Mouse (Mus musculus) myocyte (in vitro differentiated cells): ENCODE results near the gene Bhlhe23. TPM values are rescaled to one million over a fixed set of nuclear protein-coding genes. Genes with fewer than 3 reads are reported as not detected.
A peak's percentile ranks its signal among the peaks of the same experiment; 100 is the strongest.

Experiments used
- H3K27me3 ChIP-seq: one replicate; pipeline ENCODE4 v1.6.1; 2011; ENCODE audit not compliant: control insufficient read depth, insufficient read depth, insufficient read length
- H3K36me3 ChIP-seq: one replicate; pipeline ENCODE4 v1.6.1; 2011; ENCODE audit not compliant: control insufficient read depth, insufficient read depth
- H3K4me2 ChIP-seq: one replicate; pipeline ENCODE4 v1.6.1; 2011; ENCODE audit warnings: low read depth, control low read depth
- H3K4me3 ChIP-seq: one replicate; pipeline ENCODE4 v1.5.1; 2011; ENCODE audit warnings: mild to moderate bottlenecking, control low read depth, moderate library complexity
- H3K79me2 ChIP-seq: one replicate; pipeline ENCODE4 v1.6.1; 2011; ENCODE audit not compliant: control insufficient read depth, insufficient read depth
- H3ac ChIP-seq: one replicate; pipeline ENCODE4 v1.6.1; 2011; ENCODE audit not compliant: control insufficient read depth, insufficient read length
- CEBPB ChIP-seq: IDR thresholded peaks from 2 replicates; pipeline ENCODE4 v1.6.1; 2011; ENCODE audit warnings: mild to moderate bottlenecking, moderate library complexity; ENCODE audit not compliant: poor library complexity, insufficient read depth, severe bottlenecking
- E2F4 ChIP-seq: IDR thresholded peaks from one replicate; pipeline ENCODE4 v1.6.1; 2011; ENCODE audit warnings: mild to moderate bottlenecking, control low read depth, moderate library complexity; ENCODE audit not compliant: insufficient read depth
- MAX ChIP-seq: IDR thresholded peaks from one replicate; pipeline ENCODE4 v1.6.1; 2011; ENCODE audit warnings: low read depth, mild to moderate bottlenecking, control low read depth
- MYOD1 ChIP-seq, 3 experiments: IDR thresholded peaks; one replicate each; pipeline ENCODE4 v1.6.1; 2011; ENCODE audit warnings: control low read depth in 2 of 3, low read depth in 2 of 3, mild to moderate bottlenecking in 2 of 3, moderate library complexity in 1 of 3; ENCODE audit not compliant: insufficient read length in 2 of 3, control insufficient read depth in 1 of 3
- MYOG ChIP-seq, 3 experiments: IDR thresholded peaks; one replicate each; pipeline ENCODE4 v1.6.1; 2011; ENCODE audit warnings: control low read depth in 2 of 3, low read depth in 2 of 3, mild to moderate bottlenecking in 2 of 3; ENCODE audit not compliant: insufficient read length in 2 of 3, control insufficient read depth in 1 of 3, insufficient read depth in 1 of 3
- POLR2A ChIP-seq: IDR thresholded peaks from one replicate; pipeline ENCODE4 v1.6.1; 2011; ENCODE audit warnings: low read depth, mild to moderate bottlenecking, control low read depth, moderate library complexity; ENCODE audit not compliant: insufficient read length
- POLR2AphosphoS2 ChIP-seq: IDR thresholded peaks from one replicate; pipeline ENCODE4 v1.6.1; 2011; ENCODE audit warnings: low read depth, control low read depth; ENCODE audit not compliant: insufficient read length
- REST ChIP-seq: IDR thresholded peaks from one replicate; pipeline ENCODE4 v1.6.1; 2011; ENCODE audit warnings: mild to moderate bottlenecking, control low read depth, moderate library complexity; ENCODE audit not compliant: insufficient read depth, insufficient read length
- SRF ChIP-seq: IDR thresholded peaks from one replicate; pipeline ENCODE4 v1.6.1; 2011; ENCODE audit warnings: low read depth; ENCODE audit not compliant: control insufficient read depth, insufficient read length
- TCF12 ChIP-seq: IDR thresholded peaks from one replicate; pipeline ENCODE4 v1.6.1; 2011; ENCODE audit warnings: mild to moderate bottlenecking, control low read depth; ENCODE audit not compliant: poor library complexity, insufficient read depth, severe bottlenecking
- TCF3 ChIP-seq: IDR thresholded peaks from one replicate; pipeline ENCODE4 v1.6.1; 2011; ENCODE audit warnings: low read depth, control low read depth; ENCODE audit not compliant: insufficient read length
- USF1 ChIP-seq: IDR thresholded peaks from one replicate; pipeline ENCODE4 v1.6.1; 2011; ENCODE audit warnings: low read depth, mild to moderate bottlenecking, control low read depth, moderate library complexity
- polyA plus RNA-seq: library from polyadenylated mRNA; unstranded; fragments of >200 nt; fragmentation: generic; extraction: Trizol; gene quantifications from one replicate; pipeline ENCODE4 v1.2.1, GENCODE M21; 2012; ENCODE audit warnings: missing spikeins

Gene Bhlhe23
- polyA plus RNA-seq, 1 experiment = not detected

GRCm38 (mm10) chr2:180758513-180759263 is 18.0 kb downstream of the Bhlhe23 start:
- H3K27me3 ChIP-seq = peaks cover 19% of the 10 kb centered on the region
- no peaks in the 10 kb centered on the region for H3K79me2 ChIP-seq

GRCm38 (mm10) chr2:180756786-180757185 is 19.9 kb downstream of the Bhlhe23 start:
- no peak for TF ChIP-seq USF1
- TF ChIP-seq E2F4 = no peak
- no peak for TF ChIP-seq TCF12
- no peak for TF ChIP-seq POLR2A
- no peak for TF ChIP-seq POLR2AphosphoS2
- TF ChIP-seq TCF3 = no peak
- no peak for TF ChIP-seq MYOG (IDR thresholded peaks at IDR 0.05; ENCODE audit: control insufficient read depth in 1 of 3, insufficient read depth in 1 of 3, insufficient read length in 2 of 3, low read depth in 2 of 3)
- TF ChIP-seq MYOD1 (IDR thresholded peaks at IDR 0.05; ENCODE audit: control insufficient read depth in 1 of 3, insufficient read length in 2 of 3, low read depth in 2 of 3) = no peak
- no peak for TF ChIP-seq SRF
- TF ChIP-seq REST = no peak
- TF ChIP-seq CEBPB = no peak
- TF ChIP-seq MAX = no peak
- Histone ChIP-seq H3K79me2 (no peaks in the 10 kb centered on the region), H3K36me3 (no peaks in the 10 kb centered on the region), H3K27me3 (peaks cover 12% of the 10 kb centered on the region), H3K4me3 (no peak overlapping the region), H3ac (no peak overlapping the region), H3K4me2 (no peak overlapping the region)

More at GRCm38 (mm10) chr2:180758513-180759263, 18.0 kb downstream of the Bhlhe23 start:
- no peak overlapping the region for H3K4me2 ChIP-seq
- no peaks in the 10 kb centered on the region for H3K36me3 ChIP-seq
- H3K4me3 ChIP-seq = no peak overlapping the region
- no peak overlapping the region for H3ac ChIP-seq
- TF ChIP-seq POLR2A (no peak), SRF (no peak), CEBPB (no peak), MYOD1 (IDR thresholded peaks at IDR 0.05; ENCODE audit: control insufficient read depth in 1 of 3, insufficient read length in 2 of 3, low read depth in 2 of 3) (no peak), E2F4 (no peak), MYOG (IDR thresholded peaks at IDR 0.05; ENCODE audit: control insufficient read depth in 1 of 3, insufficient read depth in 1 of 3, insufficient read length in 2 of 3, low read depth in 2 of 3) (no peak), TCF12 (no peak), POLR2AphosphoS2 (no peak), MAX (no peak), TCF3 (no peak), REST (no peak), USF1 (no peak)

- Histone ChIP-seq H3K4me3 (no peak overlapping the region), H3K27me3 (peaks cover 8% of the 10 kb centered on the region), H3K79me2 (no peaks in the 10 kb centered on the region), H3K36me3 (no peaks in the 10 kb centered on the region), H3K4me2 (no peak overlapping the region), H3ac (no peak overlapping the region)
- TF ChIP-seq E2F4 = no peak
- peak in 1 of 3 experiments; percentile 18 for TF ChIP-seq MYOG (IDR thresholded peaks at IDR 0.05; ENCODE audit: control insufficient read depth in 1 of 3, insufficient read depth in 1 of 3, insufficient read length in 2 of 3, low read depth in 2 of 3)
- TF ChIP-seq REST = peak; percentile 99
Measured at GRCm38 (mm10) chr2:180755896-180756295, 20.8 kb downstream of the Bhlhe23 start.

GRCm38 (mm10) chr2:180754976-180755688 is 21.6 kb downstream of the Bhlhe23 start:
- H3K36me3 ChIP-seq = no peaks in the 10 kb centered on the region
- no peaks in the 10 kb centered on the region for H3K79me2 ChIP-seq
- H3K4me2 ChIP-seq = no peak overlapping the region
- no peak overlapping the region for H3ac ChIP-seq
- peaks cover 8% of the 10 kb centered on the region for H3K27me3 ChIP-seq
- H3K4me3 ChIP-seq = no peak overlapping the region
- TF ChIP-seq MYOG (IDR thresholded peaks at IDR 0.05; ENCODE audit: control insufficient read depth in 1 of 3, insufficient read depth in 1 of 3, insufficient read length in 2 of 3, low read depth in 2 of 3) (no peak), CEBPB (no peak), MYOD1 (IDR thresholded peaks at IDR 0.05; ENCODE audit: control insufficient read depth in 1 of 3, insufficient read length in 2 of 3, low read depth in 2 of 3) (no peak), REST (no peak), SRF (no peak), TCF3 (no peak), E2F4 (no peak), MAX (no peak), TCF12 (no peak), POLR2A (no peak), POLR2AphosphoS2 (no peak), USF1 (no peak)
